Mouse (Mus musculus) urinary bladder, postnatal 14 days (tissue): ENCODE measurements around the gene Gse1.

Experiments
- DNase-seq: peaks from one replicate; pipeline ENCODE4 v3.0.0; 2021; ENCODE audit warnings: low spot score

Gene Gse1

DNA sequence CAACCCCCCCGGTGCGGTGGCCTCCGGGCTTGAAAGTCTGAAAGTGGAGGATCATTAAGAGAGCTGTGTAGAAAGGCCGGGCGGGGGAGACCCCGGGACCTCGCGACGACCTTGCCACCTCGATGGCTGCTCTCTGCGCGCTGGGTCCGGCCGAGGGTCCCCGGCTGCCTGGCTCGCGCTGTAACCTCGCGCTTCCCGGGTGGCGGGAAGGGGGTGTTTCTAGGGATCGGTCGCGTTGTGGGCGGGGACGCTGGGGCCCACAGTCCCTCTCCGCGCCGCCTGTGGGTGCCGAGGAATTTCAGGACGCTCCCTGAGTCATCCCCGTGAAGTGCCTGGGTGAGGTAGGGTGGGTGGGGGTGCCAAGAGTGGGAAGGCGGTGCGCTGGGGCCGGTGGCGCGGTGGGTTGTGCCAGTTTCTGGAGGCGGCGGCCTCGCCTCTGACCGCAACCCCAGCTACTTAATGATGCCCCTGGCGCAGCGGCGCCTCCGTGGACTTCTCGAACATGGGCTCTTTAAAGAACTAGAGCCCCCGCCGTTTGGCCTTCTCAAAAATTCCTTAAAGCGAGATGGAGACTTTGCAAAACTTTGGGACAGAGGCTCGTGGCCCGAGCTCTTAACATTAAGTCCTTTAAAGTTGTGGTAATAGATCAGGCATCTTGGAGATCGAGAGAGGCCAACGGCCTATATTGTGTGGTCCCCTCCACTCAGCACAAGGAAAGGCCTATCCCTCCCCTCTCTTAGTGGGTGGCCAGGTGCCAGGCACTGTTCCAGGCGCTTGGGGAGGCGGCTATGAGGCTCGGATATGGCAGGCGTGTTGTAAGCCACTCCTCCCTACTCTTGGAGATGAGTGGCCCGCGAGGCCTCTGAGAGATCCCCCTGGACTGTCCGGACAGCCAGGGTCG lies 308.3 kb downstream of the Gse1 start:
- peak; percentile 57 for DNase-seq

DNA sequence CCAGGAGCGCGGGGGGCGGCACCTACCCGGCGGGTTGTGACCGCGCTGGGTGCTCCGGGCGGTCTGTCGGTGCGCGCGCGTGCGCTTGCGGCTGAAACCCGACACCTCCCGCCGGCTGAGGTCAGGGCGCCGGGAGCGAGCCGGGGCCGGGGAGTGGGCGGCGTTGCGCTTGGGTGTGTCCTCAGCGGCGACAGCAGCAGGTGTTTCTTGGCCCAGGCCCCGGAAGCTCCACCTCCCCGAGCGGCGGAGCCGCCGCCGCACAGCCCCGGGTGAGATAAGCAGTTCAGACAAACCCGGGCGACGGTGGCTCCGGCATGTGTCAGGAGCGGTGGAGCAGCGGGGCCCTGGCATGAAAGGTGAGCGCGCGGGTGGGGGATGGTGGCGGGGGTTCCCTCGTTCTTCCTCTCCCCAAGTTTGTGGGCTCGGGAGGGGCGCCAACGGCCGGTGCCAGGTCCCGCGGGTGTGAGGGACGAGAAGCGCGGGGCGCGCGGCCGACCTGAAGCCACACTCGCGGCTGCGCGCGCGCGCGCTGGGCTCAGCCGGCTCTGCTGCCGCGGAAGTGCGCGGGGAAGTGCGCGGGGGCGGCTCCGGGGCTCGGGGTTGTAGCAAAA lies 309.1 kb downstream of the Gse1 start:
- DNase-seq, result peak; percentile 89

DNA sequence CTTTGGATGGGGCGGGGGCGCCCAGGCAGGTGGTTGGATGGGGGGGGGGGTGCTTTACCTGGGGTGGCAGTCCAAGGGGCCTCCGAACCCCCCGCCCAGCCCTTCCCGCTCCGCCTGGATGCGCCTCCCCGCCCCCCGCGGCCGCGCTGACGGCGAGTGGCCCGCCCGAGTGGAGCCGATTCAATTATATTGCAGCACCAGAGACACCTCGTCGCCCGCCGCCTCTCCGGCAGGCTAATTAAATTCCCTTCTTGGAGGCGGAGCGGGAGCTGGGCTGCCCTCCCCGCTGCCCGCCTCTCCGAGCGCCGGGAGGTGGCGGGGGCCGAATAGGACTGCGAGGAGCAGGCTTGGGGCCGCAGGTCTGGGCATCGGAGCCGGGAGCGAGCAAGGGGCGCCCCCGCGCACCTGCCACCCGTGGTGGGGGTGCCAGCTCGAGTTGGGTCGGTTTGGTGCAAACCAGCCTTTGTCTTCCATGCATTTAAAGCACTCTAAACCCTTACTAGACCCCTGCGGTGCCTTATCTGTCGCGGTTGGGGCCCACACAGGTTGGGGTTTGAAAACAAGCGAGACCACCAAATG lies 309.7 kb downstream of the Gse1 start:
- DNase-seq, result peak; percentile 59

DNA sequence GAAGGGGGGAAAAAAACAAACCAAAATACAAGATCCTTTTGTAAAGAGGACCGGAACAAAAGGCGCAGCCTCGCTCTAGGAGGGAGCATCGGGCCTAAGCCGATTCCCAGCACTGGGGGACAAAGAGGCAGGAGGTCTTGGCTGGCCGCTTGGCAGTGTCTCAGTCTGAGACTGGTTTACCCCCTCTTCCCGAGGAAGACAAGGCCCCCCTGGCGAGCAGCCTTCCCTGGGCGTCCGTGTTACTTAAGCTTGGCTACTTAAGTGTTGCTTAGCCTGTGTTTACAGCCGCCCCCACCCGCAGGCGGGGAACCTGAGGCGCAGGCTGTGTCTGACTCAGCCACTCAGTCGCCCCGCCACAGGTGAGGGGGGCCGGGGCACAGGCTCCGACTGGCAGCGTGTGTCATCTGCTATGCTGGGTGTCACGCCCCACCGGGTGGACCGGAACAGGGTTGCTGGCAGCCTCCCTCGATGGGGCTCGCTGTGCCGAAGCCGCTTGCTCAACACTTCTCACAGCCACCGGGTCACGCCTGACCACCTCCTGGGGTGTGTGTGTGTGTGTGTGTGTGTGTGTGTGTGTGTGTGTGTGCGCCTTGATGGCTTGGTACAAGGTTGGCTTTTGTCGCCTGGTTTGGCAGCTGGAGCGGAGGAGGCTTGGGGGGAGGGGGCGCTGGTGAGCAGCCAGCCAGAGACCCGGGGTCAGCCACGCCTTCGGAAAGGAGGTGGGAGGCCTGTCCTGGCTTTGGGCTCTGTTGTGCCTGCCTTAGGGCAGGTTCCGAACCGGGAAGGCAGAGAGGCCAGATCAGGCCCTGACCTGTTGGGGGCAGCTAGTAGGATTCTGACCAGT lies 310.4 kb downstream of the Gse1 start:
- peak; percentile 91 for DNase-seq

DNA sequence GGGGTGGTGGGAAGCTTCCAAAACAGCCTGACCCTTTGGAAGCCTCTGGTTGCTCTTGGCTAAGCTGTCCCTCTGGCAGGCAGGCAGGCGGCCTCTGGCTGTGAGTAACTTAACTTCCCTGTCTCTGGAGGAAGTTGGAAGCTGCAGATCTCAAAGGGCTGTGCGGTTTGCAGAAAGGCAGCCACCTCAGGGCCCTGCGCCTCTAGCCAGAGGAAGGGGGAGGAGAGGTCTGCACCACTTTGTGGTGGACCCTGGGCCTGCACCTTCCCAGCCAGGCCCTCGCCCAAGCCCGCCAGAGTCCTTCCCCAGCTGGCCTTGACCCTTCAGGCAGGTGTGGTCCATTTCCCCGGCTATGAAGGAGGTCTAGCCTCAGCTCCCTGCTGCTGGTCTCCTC lies 311.1 kb downstream of the Gse1 start:
- DNase-seq, result no peak

DNA sequence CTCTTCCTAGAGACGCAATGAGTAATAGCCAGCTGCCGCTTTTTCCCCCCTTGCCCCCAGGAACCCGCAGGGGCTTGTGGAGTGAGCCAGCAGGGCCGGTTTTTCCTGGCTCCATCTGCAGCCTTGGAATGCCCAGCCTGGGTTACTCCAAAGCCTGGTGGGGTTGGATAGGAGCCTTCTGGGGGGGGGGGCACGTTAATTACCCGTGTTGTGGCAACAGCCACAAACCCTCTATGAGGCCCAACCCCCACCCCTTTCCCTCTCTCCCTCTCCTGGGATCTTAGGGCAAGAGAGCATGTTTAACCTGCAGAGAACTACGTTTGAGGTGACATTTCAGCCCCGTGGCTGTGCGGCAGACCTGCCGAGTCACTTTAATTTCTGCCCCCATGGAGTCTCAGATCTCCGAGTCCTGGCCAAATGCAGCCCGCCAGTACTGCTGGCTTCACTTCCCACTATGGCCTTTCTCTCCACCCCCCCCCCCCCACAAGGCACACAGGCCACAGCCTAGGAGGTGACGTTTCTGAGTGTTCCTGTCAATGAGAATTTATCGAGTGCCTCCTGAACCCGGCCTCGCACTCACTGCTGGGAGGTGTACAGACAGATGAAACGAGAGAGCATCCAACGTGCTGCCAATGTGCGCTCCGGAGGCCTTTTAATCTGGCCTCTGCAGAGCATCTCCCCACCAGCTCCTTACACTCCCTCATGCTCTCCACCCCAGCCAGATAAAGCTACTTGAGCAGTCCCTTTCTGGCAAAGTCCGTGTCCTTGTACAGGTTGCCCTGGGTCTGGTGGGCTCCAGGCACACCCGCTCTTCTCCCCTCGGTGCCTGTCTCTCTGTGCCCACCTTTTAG lies 311.7 kb downstream of the Gse1 start:
- peak; percentile 70 for DNase-seq

DNA sequence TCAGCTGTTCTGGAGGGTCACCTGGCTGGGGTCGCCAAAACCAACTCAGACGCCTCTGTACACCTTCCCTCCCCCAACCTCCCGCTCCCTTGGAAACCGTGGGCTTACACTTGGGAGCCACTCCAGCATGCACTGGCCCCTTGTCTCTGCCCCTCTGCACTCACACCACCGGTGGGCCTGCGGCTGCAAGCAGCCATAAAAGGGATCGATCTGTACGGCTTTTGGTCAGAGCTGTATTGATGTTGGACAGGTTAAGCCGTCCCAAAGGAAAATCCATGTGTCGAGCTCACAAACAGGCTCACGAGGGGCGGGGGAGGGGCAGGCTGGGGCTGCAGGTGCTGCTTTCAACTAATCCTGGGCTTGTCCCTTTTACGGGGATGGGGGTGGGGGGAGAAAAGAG lies 314.7 kb downstream of the Gse1 start:
- DNase-seq, result no peak

DNA sequence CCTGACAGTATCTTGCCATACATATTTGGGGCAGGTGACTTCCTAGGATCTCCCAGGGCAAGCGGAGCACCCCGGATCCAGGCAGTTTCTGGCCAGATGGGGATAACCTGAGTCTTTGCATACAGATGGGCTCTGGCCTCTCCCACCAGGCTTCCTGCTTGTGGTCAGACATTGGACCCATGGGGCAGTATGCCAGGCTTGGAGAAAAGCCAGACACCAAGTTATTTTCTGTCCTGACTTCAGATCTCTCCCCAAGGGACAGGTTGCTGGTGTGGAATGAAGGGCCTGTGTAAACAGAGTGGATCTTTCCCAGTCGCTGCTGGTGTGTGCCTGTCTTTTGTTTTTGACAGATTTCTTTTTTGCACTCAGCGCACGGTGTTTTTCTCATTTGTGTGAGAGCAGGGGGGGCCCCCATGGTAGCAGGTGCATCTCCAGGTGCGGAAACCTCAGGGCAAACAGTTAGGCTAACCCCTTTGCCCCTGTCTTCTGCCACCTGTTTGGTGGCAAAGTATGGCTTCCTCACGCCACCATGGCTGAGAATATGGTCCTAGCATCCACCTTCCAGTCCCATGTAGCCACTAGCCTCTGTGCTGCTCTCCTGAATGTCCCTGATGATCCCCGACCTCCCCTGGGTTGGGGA lies 315.3 kb downstream of the Gse1 start:
- no peak for DNase-seq

DNA sequence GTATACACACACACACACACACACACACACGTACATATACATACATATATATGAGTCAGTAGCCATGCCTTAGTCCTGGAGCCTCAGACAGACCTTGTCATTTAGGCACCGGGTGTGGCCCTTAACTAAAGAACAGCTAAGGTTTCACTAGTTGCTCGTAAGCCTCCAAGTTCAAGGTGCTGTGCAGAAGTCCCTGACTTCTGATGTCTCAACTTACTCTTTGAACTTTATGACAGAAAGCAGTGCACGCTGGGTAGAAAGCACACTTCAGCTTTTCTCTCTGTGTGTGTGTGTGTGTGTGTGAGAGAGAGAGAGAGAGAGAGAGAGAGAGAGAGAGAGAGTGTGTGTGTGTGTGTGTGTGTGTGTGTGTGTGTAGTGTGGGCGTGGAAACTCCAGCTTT lies 315.9 kb downstream of the Gse1 start:
- no peak for DNase-seq

DNA sequence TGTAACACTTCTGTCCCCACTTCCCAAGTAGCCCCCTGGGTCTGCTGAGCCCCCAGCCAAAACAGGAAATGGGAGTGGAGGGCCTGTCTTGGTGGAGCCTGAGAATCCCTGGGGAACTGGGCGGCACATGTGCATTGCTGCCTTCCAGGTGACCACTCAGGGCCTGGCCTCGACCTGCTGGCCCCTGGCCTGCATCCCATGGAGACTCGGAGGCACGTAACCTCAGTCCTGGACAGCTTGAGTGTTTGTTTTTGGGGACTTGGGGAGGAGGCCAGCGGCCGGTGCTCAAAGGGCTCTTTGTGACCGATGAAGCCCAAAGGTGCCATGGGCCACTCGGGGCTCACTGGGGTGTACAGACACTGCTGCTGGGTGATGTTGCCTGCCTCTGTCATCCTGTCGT lies 319.3 kb downstream of the Gse1 start:
- DNase-seq, result no peak

DNA sequence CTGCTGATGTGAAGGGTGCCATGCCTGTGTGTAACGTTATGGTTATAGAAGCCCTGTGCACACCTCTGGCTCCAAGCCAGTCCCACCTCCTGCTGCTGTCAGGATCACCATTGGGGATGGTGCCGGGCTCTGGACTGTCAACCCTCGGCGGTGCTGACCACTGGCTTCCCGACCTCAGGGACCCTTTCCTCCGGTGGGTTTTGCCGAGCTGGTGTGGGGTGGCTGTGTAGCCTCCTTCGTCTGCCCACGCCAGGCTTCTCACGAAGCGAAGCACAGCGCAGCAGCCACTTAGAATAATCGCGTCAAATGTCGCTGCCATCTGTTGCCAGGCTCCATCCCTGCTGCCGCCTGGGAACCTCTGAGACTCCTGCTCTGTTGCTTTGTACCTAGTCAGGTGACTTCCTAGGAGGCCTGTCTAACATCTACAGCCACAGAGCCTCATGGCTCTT lies 320.1 kb downstream of the Gse1 start:
- DNase-seq, result no peak

DNA sequence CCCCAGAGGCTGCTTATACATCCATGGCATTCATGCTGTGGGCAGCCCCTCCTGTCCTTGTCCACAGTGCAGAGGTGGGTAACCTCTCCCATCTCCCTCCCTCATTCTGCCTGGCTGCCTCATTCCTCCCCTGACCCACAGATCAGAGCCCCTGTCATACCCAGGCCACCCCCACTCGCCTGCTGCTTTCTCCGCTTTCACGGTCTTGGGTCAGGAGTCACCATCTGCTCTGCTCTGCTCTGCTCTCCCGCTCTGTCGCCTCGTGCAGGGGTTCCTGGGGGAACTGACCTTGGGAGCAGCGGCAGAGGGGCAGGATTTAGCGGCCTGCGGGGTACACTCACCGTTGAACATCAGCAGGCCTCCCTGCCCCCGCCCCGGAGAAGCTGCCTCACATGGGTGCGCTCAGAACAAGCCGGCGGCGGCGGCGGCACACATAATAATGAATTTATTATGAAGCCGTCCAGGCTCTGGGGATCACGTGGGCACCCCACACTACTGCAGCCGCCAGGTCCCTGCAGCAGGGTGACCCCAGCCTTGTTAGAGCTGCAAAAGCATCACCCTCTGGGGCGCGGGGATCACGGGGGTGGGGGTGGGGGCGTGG lies 321.2 kb downstream of the Gse1 start:
- DNase-seq, result no peak

DNA sequence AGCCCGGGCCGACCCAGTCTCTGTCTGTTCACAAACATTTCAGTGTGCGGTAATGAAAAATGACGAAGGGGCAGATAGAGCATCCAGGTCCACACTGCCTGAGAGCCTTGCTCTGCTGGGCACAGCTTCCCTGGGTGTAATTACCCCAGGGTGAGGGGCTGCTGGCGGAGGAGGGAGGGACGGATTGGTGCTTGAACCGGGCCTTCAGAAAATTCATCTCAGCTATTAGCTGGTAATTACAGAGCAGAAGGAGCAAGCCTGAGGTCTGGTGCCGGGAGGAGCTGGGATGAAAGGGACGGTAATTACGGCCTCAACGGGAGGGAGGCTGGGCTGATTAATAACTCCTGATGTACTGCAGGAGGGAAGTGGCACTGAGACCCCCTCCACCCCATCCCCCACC lies 321.7 kb downstream of the Gse1 start:
- DNase-seq, result no peak

DNA sequence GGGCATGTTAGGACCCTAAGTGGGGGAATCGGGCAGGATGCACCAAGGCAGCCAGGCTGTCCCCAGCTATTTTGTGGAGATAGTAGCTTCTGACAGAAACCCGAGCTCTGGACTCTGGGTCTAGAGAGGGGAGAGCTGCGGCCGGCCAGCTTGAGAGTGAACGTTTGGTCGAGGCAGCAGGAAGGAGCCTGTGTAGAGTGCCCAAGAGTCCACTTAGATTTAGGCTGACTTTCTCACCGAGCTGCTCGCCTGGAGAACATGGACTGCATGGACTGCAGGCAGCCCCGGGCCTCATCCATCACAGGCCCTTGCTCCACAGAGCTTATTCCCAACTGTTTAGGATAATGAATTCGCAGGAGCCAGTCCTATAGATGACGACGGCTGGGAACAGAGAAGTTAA lies 322.2 kb downstream of the Gse1 start:
- no peak for DNase-seq

DNA sequence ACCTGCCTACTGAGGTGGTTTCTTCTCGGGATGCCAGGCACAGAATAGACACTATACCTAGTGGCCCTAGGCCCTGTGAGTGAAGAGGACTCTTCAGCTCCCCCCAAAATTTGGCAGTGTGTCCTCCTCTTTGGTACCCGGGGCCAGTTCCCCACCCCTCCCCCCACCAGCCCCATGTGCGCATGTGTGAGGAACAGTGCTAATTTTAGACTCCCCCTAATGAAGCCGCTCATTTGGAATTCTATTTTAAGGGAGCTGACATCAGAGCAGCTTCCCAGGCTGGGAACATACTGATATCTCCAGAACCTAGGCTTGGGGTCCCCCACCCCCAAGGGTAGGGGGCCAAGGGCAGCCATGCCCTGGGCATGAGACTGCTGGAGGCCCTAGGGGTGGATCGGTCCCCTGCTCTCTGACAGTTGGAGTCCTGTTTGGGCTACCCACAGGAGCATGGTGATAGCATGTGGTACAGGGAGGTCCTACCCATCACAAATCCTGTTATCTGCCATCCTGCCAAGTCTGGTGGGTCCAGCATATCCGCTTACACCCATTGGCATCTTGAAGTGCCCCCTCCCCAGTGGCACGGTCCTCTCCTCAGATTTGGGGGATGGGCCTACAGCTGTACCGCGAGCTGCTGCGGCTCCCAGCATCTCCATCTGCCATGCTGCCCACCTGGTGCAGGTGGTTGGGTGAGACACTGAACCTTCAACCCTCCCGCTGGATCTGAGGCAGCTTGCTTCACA lies 322.9 kb downstream of the Gse1 start:
- no peak for DNase-seq

DNA sequence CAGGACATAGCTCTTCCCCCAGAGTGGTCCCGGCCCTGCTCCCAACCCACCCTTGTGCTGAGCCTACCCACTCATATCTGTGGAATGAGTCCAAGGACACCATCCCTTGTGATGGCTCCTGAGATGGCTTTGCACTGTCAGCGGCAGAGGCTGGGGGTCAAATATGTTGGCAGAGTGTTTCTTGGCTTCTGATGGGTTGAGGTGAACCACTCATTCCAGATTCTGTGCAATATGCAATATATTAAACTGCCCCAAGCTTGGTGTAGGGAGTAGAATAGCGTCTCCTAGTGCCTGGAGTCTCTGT lies 323.4 kb downstream of the Gse1 start:
- no peak for DNase-seq

DNA sequence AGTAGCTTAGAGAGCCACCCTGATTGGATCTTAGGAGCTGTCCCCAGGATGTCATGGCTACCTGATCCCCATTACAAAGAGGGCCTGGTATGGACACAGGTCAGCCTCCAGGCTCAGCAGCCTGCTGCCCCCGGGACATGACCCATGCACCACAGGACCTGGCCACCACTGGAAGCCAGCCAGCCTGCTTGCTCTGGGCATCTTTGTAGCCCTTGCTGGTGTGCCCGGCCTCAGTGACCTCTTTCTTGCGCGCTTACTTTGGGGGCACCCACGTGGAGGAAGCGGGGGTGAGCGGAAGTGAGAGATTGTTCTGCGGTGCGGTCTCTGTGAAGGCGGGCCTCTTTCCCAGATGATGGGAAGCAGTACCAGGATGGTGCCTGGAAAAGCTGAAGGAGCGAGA lies 324.3 kb downstream of the Gse1 start:
- no peak for DNase-seq

DNA sequence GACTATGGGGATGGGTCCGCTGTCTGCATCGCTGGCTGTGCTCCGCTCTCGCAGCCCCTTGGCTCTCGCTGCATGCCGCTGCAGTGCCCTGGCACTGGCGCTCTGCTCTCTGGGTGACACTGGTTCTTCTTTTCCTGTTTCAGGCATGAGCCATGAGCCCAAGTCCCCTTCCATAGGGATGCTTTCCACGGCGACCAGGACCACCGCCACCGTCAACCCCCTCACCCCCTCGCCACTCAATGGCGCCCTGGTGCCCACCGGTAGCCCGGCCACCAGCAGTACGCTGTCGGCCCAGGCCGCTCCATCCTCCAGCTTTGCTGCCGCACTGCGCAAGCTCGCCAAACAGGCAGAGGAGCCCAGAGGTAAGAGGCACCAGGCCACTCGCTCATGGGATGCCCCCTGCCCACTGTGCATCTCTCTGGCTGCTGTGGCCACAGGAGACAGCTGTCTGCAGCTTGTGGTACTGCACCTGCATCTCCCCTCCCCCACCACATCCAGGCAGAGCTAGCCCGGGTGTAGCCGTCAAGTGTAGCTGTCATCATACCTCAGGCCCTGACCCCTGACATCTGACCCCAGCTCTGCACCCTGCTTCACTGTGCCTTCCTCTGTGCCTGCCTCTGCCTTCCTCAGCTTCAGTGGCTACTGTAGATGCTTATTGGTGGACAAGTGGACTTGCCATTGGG lies 325.3 kb downstream of the Gse1 start:
- no peak for DNase-seq

DNA sequence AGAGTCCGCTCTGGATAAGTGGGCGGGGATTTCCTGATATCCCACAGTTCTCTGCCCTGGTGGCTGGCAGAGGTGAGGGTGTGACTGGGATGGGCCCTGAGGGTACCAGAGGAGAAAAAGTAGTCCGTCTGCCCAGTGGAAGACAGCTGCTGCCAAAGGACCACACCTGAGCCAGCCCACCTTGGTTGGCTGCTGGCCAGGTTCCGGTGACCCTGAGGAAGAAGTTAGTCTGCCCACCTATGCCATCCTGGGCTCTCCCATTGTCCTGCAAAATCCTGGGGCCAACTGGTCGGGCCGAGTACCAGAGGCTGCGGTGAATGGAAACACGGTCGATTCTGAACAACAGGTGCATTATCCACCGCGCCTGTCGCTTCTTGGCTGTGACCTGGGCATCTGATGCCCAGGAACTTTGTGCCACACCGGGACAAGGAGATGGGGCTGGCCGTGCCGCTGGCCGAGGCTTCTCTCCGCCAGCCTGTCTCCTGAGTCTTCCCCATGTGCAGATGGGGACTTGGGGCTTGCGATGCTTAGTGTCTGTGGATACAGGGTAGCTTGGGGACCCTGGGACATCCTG lies 326.3 kb downstream of the Gse1 start:
- DNase-seq, result no peak
